ENCODE assay signal across 13 mouse cellular contexts in the genomic region with DNA sequence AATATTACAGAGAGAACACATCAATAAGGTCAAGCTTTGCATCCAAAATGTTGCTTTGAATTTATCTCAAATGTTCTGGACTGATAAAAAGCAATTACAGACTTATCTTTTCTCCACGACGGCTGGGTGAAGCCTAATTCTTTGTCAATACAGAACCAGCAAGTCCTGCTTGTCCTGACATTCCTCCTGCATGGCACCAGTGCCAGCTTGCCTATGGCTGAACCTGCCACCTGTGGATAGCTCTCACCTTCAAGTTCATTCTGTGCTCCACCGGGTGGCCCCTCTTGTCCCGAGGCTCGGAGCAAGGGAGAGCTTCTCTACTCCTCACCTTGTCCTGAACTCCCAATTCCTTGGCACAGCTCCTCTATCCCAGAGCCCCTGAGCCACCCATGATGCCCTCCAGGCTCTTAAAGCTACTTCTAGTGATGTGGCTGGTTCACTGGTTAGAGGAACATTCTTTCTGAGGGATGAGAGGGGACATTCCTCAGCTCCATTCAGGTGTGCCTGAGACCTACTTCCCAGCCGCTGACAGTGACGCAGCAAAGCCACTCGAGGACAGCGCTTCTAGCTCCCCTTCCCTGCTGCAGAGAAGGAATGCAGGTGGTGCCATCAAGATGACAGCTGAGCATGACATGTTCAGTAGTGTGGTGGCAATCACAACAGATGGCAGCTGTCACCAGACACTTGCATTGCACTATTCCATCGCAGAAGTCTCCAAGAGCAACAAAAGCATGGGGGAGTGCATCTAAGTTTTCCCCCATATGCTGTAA.
DNase-seq lines count a peak whose midpoint lies in the region; ATAC-seq and TF ChIP-seq lines count a peak whose summit lies in the region.
"Had no signal": no experiment of that assay in that cellular context is flagged by ENCODE, and none has a peak within 500 bp of the region (broad histone marks: within the 10 kb centered on the region; RNA-seq: fewer than 3 reads in every experiment).

No protein-coding gene starts in this region.

- no peak for TF ChIP-seq CTCF in kidney, postnatal 0 days (IDR thresholded peaks at IDR 0.05; ENCODE audit: low read depth)

- no peak overlapping the region for H3K4me3 ChIP-seq in kidney, postnatal 0 days (replicated peaks; ENCODE audit: low read depth, low read length)
- H3K4me3 ChIP-seq in forebrain, embryonic 16.5 days (replicated peaks; ENCODE audit: low read length), result no peak overlapping the region
- H3K4me3 ChIP-seq: liver, embryonic 15.5 days had no signal

- ATAC-seq in kidney, postnatal 0 days (replicated peaks; ENCODE audit: low FRiP score, low read depth), result peak; percentile 68
- peak; percentile 62; the same call in 1 of the 2 replicates for ATAC-seq in forebrain, embryonic 16.5 days
- no peak for ATAC-seq in cerebellum, adult (ENCODE audit: insufficient number of reproducible peaks, low FRiP score, low TSS enrichment)
- ATAC-seq: inflammation-experienced regulatory T-cells, adult 6 months had no signal

- WGBS in kidney, postnatal 0 days, result 46% methylated on average over 10 of the region's 10 CpGs
- 71% methylated on average over 10 of the region's 10 CpGs for WGBS in forebrain, embryonic 16.5 days

- no peak overlapping the region for H3K4me2 ChIP-seq in kidney, postnatal 0 days (ENCODE audit: low read length)
- no peak overlapping the region for H3K4me2 ChIP-seq in forebrain, embryonic 16.5 days (ENCODE audit: low read length)
- H3K4me2 ChIP-seq: liver, embryonic 15.5 days had no signal

- H3K36me3 ChIP-seq in kidney, postnatal 0 days (ENCODE audit: insufficient read depth, low read length), result no peaks in the 10 kb centered on the region
- H3K36me3 ChIP-seq in forebrain, embryonic 16.5 days (ENCODE audit: control insufficient read depth, insufficient read depth), result no peaks in the 10 kb centered on the region
- H3K36me3 ChIP-seq: liver, embryonic 15.5 days had no signal

- DNase-seq in kidney, postnatal 0 days (ENCODE audit: low spot score), result peak; percentile 37
- no peak for DNase-seq in kidney, adult 9 months
- peak; percentile 51 to 54 for DNase-seq in layer of hippocampus, adult 8-10 months (ENCODE audit: low spot score in 2 of 2)
- DNase-seq in lung, postnatal 25 days (ENCODE audit: low spot score), result peak; percentile 36
- no peak for DNase-seq in cerebellum, adult 8-10 months
- DNase-seq: cerebellum, postnatal 36 days; gastrocnemius, postnatal 25 days; left cerebral cortex, postnatal 4 days; thymus, adult 2 months had no signal

- no peaks in the 10 kb centered on the region for H3K4me1 ChIP-seq in kidney, postnatal 0 days (replicated peaks; ENCODE audit: insufficient read depth, low read length)
- H3K4me1 ChIP-seq in forebrain, embryonic 16.5 days (replicated peaks; ENCODE audit: control insufficient read depth, insufficient read depth, low read length), result no peaks in the 10 kb centered on the region
- H3K4me1 ChIP-seq: liver, embryonic 15.5 days had no signal

- no peaks in the 10 kb centered on the region for H3K27me3 ChIP-seq in kidney, postnatal 0 days (ENCODE audit: insufficient read depth, low read length)
- H3K27me3 ChIP-seq in forebrain, embryonic 16.5 days (replicated peaks; ENCODE audit: control insufficient read depth, insufficient read depth, low read length), result no peaks in the 10 kb centered on the region; the same call in none of the 2 replicates
- H3K27me3 ChIP-seq: liver, embryonic 15.5 days had no signal

- no peak overlapping the region for H3K9ac ChIP-seq in kidney, postnatal 0 days (ENCODE audit: low read depth, low read length)
- no peak overlapping the region for H3K9ac ChIP-seq in forebrain, embryonic 16.5 days (replicated peaks; ENCODE audit: low read depth, low read length)
- H3K9ac ChIP-seq: liver, embryonic 15.5 days had no signal

- no peak overlapping the region for H3K27ac ChIP-seq in kidney, postnatal 0 days
- no peak overlapping the region for H3K27ac ChIP-seq in forebrain, embryonic 16.5 days (ENCODE audit: low read length)
- H3K27ac ChIP-seq: liver, embryonic 15.5 days had no signal

- no peaks in the 10 kb centered on the region for H3K9me3 ChIP-seq in kidney, postnatal 0 days (replicated peaks; ENCODE audit: low read length)
- no peaks in the 10 kb centered on the region for H3K9me3 ChIP-seq in forebrain, embryonic 16.5 days (ENCODE audit: control insufficient read depth, low read length)
- H3K9me3 ChIP-seq: liver, embryonic 15.5 days had no signal

Comparison
In these comparisons a context has a peak if more than half of its experiments do, and no peak if none do; other contexts are left out.
1. DNase-seq: peak in kidney, postnatal 0 days (single experiment), layer of hippocampus, adult 8-10 months (2 of 2) and lung, postnatal 25 days (single experiment); none in kidney, adult 9 months (single experiment) and cerebellum, adult 8-10 months (single experiment).